Comparison of ENCODE assay signal across 11 mouse cellular contexts in the genomic region with DNA sequence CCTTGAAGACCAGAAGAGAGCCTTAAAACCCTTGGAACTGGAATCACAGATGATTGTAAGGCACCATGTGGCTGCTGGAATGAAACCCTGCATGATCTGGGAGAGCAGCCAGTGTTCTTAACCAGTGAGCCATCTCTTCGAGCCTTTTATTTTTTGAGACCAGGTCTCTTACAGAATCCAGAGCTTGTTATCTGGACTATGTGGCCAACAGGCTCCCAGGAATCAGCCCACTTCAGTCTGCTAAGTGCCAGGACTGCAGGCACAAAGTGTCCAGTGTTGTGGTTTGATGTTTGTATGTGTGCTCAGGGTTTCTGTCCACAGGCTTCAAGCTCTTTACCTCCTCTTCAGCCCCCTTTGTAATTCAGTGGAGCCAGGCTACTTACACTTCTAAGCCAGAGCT. TPM values are rescaled to one million over a fixed set of nuclear protein-coding genes. Genes with fewer than 3 reads are reported as not detected.
DNase-seq lines count a peak whose midpoint lies in the region; TF ChIP-seq lines count a peak whose summit lies in the region.
"Had no signal": no experiment of that assay in that cellular context is flagged by ENCODE, and none has a peak within 500 bp of the region (broad histone marks: within the 10 kb centered on the region; RNA-seq: fewer than 3 reads in every experiment).

No protein-coding gene starts in this region.

- DNase-seq in MN1 (ENCODE audit: low spot score): peak; percentile 24
- DNase-seq in Muller cell, postnatal 12 days (ENCODE audit: inconsistent ontology term): peak; percentile 91
- DNase-seq in cerebellum, postnatal 25 days: peak; percentile 48 to 66
- peak; percentile 16 to 31 for DNase-seq in heart, postnatal 14 days
- DNase-seq in left cerebral cortex, postnatal 25 days (ENCODE audit: low spot score in 2 of 2): no peak
- no peak for DNase-seq in spleen, postnatal 10 days (ENCODE audit: low spot score in 2 of 2)
- DNase-seq in left cerebral cortex, adult 2 months (ENCODE audit: extremely low spot score in 1 of 2, low spot score in 2 of 2): no peak
- DNase-seq: kidney, adult 18-20 months; liver, postnatal 0 days; thymus, postnatal 25 days had no signal

- intact Hi-C loops in heart, postnatal 14 days (cut with DNase I): no loop called here
- intact Hi-C loops in left cerebral cortex, postnatal 25 days (cut with DNase I): no loop called here
- intact Hi-C loops in left cerebral cortex, adult 2 months (cut with DNase I): no loop called here

- H3K4me3 ChIP-seq in left cerebral cortex, adult 2 months: no peak overlapping the region
- H3K4me3 ChIP-seq: erythroblast, embryonic 14.5 days had no signal

- H3K27ac ChIP-seq in left cerebral cortex, adult 2 months: no peak overlapping the region

- TF ChIP-seq CTCF in left cerebral cortex, adult 2 months (IDR thresholded peaks at IDR 0.05): no peak

RNA-seq across cellular contexts. Expression of gene Ints4, which starts 34.0 kb away (rescaled TPM):
- 10 to 100 TPM; 35.6 to 44.2 TPM for total RNA-seq in heart, postnatal 14 days (2021)
- 10 to 100 TPM; 23.9 to 28.5 TPM for total RNA-seq in left cerebral cortex, postnatal 25 days (2021)
- total RNA-seq in left cerebral cortex, adult 2 months (2021): 10 to 100 TPM; 28.7 to 30.9 TPM

Comparison
In these comparisons a context has a peak if more than half of its experiments do, and no peak if none do; other contexts are left out.
1. DNase-seq: peak in MN1 (single experiment), Muller cell, postnatal 12 days (single experiment), cerebellum, postnatal 25 days (2 of 2) and heart, postnatal 14 days (2 of 2); none in left cerebral cortex, postnatal 25 days (0 of 2), spleen, postnatal 10 days (0 of 2) and left cerebral cortex, adult 2 months (0 of 2).